Mouse (Mus musculus) urinary bladder, adult 2 months (tissue): ENCODE data around the gene Nedd9. TPM values are rescaled to one million over a fixed set of nuclear protein-coding genes. Genes with fewer than 3 reads are reported as not detected.
A peak's percentile ranks its signal among the peaks of the same experiment; 100 is the strongest.

Source experiments
- DNase-seq: peaks from one replicate; pipeline ENCODE4 v3.0.0; 2022; ENCODE audit warnings: low spot score
- polyA plus RNA-seq: library from polyadenylated mRNA; depleted of rRNA; stranded (reverse); fragments of >200 nt; gene quantifications from 2 replicates; pipeline ENCODE4 v1.2.3, GENCODE M21; 2012

The Nedd9 gene
- polyA plus RNA-seq, 1 experiment: 15.4 TPM

DNA sequence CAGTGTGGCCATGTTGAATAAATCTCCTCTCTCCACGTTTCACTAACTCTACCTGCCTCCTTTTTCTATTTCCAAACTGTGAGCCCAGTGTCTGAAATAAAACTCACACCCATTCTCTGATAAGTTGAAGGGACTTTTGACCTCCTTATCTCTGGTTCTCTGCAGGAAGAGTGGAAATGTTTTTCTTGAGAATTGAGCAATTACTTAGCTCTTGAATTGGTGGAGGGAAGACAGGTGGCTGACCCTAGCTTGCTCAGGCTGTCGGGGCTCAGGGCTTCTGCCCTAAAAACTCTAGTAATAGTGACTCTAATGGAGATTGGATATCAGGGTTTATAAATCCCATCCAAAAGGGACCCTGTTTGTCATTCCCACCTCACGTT lies 143.3 kb downstream of the Nedd9 start:
- no peak for DNase-seq

DNA sequence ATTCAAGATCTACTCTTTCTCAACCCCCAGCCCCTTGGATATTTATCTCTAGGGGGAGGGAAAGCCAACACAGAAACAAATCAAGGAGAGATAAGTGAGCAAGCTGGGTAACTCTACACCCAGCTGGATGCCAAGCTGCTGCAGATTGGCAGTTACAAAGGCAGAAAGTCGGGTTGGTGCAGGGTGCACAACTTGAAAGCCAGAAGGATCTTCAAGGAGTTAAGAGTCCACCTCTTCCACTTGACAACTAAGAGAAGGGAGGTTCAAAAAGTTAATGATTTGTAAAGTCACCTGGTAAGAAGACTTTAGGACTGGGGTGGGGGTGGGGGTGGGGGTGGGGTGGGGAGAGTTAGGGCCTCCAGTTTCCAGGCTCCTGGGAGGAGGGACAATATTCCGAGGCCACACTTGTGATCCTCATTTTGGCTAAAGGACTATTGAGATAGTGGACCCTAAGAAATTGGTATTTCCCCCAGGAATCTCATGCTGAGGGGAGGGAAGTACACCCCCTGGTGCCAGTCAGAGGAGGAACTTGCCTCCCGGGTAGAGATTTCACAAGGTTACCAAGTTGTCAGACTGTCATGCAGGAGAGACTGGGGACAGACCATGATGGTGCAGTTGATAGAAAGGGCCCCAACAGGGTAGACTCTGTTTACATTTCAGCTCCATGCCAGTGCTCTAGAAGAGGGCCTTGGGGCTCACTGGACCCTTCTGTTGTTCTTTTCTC lies 143.8 kb downstream of the Nedd9 start:
- no peak for DNase-seq

- no peak for DNase-seq
Measured at GRCm38 (mm10) chr13:41341422-41341821, 145.7 kb downstream of the Nedd9 start.

DNA sequence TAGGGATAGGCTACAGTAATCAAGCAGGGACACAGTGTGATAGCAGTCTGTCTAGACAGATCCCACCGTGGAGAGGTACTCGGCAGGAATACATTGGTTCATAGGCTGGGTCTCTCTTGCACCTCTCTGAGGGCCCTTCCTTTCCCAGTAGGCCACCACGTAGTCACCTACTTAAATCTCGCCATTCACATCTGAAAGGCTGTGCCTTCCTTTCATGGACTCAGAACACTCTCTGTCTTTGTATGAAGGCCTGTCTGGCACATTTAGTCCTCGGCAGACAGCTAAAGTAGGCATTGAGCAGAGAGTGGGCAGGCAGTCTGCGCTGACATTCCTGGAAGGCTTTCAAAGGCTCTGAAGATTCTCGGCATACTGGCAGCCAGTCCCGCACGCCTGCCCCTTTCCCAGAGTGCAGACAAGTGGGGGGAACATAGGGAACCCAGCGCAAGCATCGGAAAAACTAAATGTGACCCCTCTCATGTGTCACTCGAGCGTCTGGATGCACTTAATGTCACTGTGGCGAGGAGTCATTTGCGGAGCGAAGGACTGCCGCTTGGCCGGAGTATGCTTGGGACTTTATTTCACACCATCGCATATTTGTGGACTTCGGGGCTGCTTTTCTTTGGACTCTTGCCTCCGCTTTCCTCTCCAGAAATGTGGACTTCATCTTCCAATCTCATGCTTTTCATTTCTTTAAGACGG lies 147.4 kb downstream of the Nedd9 start:
- DNase-seq: no peak

GRCm38 (mm10) chr13:41339195-41339594 lies 148.0 kb downstream of the Nedd9 start:
- no peak for DNase-seq

- DNase-seq: no peak
Measured at GRCm38 (mm10) chr13:41337407-41337806, 149.8 kb downstream of the Nedd9 start.

DNA sequence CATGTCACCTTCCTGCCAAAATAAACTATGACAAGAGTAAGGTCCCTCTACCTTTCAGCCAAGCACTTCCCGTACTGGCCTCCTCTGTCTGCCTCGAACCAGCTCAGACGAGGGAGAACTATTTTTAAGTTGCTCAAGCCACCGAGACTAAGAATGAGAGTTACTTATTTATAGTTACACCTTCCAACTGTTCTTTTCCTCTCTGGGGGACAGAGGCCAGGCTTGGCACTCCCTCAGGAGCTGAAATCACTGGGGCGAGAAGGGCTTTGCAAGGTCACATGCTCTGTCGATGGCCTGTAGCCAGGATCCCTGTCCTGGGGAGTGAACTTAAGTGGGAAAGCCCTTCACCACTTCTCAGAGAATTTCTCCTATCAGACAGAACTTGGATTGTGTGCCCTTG lies 150.9 kb downstream of the Nedd9 start:
- DNase-seq: no peak

GRCm38 (mm10) chr13:41335767-41336166 lies 151.4 kb downstream of the Nedd9 start:
- DNase-seq: no peak

GRCm38 (mm10) chr13:41334641-41335000 lies 152.5 kb downstream of the Nedd9 start:
- DNase-seq: no peak

GRCm38 (mm10) chr13:41333889-41334640 lies 153.1 kb downstream of the Nedd9 start:
- DNase-seq: no peak

DNA sequence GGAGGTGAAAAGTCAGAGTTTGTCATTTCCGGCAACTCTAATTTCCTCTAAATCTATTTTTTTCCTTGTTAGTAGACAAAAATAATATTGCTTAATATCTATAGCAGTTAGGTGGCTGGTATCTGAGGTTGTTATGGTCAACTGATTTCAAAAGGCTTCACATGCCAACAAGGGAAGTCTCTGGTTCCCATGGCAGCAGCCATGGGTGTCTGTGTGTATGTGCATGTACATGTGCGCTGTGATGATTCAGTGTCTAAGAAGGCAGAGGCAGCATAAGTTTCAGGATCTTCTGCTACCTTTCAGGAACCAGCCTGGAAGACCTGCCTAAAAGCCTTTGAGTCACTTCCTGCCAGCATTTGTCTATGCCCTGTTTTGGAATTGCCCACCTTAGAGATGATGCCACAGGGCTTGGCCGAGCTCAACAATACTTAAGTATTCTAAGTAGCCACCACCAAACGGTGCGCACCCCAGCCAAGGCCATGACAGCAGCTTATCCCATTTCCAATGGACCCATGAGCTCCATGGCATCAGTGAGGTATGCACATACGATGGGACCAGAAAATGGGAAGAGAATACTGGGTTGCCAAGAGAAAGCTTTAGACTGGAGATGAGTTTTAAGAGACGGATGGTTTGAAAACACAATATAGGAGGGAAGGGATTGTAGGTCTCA lies 155.4 kb downstream of the Nedd9 start:
- no peak for DNase-seq

- no peak for DNase-seq
Measured at GRCm38 (mm10) chr13:41330589-41331345, 156.4 kb downstream of the Nedd9 start.

- no peak for DNase-seq
Measured at GRCm38 (mm10) chr13:41330051-41330450, 157.1 kb downstream of the Nedd9 start.

DNA sequence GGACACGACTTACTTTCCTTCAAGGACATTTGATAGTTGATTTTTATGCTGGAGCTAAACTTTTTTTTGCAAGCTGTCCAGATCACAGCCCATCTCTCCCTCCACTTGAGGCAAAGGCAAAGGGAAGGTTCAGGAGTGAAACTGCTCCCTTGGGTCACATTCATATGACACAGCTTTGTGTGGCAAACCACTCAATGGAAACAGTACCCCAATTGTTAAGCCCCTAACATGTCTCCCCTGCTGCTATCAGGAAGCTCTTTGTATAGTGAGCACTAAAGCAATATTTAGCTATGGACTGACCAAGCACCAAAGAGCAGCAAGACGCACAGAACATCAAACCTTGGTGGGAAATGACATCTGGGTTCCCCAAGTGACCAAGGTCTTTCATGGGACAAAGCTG lies 158.7 kb downstream of the Nedd9 start:
- DNase-seq: no peak

- DNase-seq: no peak
Measured at GRCm38 (mm10) chr13:41327546-41327945, 159.6 kb downstream of the Nedd9 start.

DNA sequence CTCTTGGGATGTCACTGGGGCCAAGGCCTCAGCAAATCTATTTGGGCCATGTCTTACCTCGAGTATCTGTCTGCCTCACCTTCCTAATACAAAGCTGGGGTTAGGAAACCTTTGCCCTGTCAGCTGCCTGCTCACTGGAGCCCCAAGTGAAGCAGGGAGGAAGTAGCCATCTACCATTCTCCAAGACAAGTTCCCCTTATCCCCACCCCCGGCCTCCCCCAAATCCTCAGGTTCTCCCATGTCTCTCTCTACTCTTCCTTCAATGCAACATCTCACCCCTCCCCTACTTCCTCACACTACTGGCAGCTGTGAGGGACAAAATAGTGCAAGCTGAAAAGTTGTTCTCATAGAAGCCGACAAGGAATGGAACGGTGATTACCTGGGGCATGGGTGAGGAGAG lies 161.0 kb downstream of the Nedd9 start:
- DNase-seq: no peak

DNA sequence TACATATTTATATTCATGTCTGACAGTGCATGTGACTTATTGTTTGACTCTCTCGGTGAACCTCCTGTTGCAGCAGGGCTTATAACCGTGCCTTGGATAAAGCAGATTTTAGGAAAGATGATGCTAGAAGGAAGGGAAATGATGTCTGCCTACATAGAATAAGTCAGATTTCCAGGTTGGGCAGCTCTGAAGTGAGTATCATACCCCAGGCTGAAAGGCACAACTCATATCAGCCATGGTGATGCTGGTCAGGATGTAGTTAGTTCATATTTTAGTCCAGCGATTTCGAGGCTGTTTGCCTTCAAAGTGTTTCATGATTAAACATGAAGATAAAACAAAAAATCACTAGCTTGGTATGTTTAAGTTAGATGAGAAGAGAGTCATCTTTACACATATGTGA lies 161.8 kb downstream of the Nedd9 start:
- no peak for DNase-seq

DNA sequence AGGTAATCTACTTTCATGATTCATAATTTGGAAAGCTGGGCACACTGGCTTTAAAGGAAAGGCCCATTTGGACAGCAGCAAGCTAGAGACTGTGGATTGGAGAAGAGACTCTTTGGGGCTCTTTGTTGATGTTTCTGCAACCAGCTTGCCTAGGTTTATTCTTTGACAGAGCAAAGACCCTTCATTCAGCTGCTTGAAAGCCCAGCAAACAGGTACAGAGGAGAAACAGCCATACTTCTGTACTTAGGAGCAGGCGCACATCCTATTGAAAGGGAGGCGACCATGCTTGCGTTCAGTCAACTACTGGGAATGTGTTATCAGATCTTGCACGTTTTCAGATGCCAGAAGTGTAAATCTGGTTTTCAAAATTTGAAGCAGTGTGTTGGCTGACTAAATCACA lies 162.5 kb downstream of the Nedd9 start:
- no peak for DNase-seq

DNA sequence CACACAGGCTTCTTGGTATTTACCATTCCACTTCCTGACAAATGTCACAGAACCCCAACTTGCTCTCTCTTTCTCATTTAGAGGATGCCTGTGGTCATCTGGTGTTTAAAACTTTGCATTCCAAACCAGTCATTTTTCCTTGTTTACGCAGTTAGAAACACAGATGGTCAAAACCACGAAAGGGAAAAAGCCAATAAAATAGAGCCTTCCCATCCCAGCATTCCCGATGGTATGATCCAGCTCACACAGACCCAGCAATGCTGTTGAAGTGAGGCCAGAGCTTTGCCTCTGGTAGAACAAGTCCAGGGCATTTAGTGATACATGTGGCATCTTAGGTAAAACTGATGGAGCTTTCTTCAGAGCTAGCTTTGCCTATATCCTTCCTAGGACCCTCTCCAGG lies 165.7 kb downstream of the Nedd9 start:
- no peak for DNase-seq

- no peak for DNase-seq
Measured at GRCm38 (mm10) chr13:41320749-41321148, 166.4 kb downstream of the Nedd9 start.

DNA sequence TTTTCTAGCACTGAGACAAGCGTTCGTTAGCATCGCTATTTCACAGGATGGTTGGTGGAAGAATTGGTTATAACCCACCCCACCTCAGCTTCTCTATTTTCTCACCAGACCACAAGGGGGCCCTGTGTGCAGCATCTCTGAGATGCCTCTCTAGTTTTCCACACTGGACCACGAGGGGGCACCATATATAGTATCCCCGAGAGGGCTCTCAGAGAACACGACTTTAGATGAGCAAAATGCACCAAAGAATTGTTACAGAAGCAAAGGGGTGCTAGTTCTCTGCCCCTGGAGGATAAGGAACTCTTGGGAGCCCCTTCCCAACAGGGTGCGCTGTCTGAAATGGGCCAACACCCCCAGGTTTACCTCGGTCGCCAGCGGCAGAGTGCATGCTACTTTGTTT lies 184.4 kb downstream of the Nedd9 start:
- DNase-seq: peak; percentile 54

- no peak for DNase-seq
Measured at GRCm38 (mm10) chr13:41300037-41300436, 187.1 kb downstream of the Nedd9 start.
